Mouse (Mus musculus): ENCODE measurements around the gene Pparg.

The Pparg gene

DNA sequence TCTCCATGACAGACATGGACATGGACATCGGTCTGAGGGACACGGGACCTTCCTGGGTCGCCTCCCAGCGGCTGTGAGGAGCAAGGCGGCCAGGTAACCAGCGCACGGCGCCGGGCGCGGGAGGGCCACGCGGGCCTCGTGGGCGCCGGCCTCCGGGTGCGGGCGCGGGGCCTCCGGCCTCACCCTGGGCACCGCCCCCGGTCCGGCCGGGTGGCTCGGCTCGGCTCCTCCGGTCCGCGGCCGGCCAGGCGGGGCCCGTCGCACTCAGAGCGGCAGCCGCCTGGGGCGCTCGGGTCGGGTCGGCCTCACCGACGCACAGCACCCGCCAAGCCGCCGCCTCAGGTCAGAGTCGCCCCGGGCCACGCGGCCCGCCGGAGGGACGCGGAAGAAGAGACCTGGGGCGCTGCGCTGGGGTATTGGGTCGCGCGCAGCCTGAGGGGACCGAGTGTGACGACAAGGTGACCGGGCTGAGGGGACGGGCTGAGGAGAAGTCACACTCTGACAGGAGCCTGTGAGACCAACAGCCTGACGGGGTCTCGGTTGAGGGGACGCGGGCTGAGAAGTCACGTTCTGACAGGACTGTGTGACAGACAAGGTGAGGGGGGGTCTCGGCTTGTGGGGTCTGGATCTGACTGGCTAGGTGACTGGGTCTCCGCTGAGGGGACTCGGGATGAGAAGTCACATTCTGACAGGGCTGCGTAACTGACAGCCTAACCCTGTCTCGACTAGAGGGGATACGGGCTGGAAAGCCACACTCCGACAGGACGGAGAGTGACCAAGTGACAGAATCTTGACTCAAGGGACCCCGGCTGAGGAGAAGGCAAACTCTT is at the start of gene Pparg:
Gene Pparg, plus strand, starts transcription at position 176 of the 830 bp plus-strand sequence.
- peak; percentile 18 for DNase-seq

- DNase-seq: no peak
Measured at GRCm38 (mm10) chr6:115312780-115313179, 48.0 kb upstream of the Pparg start.

DNA sequence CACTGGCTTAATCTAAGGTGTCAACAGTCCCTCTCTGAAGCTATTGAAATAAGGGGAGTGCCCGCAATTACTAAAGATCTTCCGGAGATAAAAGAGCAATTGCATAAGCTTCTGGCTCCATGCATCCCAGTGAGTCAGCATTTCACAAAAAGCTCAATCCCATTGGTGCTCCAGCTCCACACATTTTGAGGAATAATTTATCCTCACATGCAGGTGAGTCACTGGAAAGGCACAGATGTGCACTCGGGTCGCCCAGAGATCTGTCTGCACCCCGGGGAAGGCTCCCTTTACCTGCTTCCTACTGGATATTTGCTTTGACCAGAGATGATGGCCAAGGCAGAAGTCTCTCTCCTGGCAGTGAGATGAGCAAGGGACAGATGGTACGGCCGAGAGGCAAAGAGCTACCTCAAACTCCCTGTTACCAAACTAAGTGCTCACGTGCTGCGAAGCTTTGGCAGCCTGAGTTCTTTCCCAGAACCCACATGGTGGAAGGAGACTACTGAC is 47.5 kb upstream of the Pparg start:
- DNase-seq: no peak

DNA sequence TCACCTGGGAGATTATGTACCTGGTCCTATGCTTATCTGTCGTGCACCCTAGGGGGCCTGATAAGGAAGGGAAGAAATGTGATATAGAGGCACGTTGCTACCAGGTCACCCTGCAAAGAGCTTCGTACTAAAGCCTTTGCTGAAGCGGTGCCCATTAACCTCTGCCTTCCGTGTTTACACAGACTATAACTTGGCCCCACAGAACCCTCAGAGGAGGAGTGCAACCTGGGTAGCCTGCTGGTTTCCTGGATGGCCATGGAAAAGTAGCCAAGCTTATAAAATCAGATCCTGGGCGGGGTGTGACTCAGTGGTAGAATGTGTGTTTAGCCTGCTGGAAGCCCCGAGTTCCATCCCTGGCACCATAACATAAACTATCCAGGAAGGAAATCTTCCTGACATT is 46.8 kb upstream of the Pparg start:
- DNase-seq: no peak

GRCm38 (mm10) chr6:115315770-115316169 is 45.0 kb upstream of the Pparg start:
- DNase-seq: no peak

DNA sequence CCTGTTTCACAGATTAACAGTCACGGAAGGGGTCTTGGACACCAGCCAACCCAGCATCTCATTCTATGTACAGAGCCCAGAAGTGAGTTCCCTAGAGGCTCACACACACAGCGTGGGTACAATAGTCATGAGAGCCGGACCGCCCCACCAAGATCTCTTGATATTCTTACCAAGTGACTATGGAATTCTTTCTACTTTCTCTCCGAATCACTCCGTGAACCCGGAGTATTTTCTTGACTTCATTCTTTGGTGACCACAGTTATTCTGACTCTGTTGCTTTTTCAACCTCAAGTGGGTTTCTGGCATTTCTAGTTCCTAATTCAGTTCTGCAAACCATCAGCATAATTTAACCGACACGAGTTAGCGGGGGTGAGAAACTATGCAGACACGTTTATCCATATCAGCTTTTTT is 43.9 kb upstream of the Pparg start:
- no peak for DNase-seq

DNA sequence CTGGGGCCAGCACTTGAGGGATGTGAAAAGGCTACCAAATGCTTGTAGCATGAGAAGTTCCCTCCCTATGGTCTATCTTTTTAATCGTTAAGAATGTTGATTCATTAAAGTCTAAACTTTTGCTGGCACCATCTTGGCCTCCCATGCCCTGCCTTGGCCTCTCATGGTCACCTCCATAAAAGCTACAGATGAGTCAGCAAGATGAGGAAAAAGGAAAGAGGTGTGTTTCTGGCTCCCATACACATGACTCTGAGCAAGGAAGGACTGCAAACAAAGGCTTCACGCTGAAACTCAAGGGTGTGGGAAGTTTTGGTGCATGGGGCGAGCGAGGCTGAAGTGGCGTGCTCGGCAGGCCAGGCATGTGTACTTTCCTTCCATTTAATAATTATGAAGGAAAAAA is 41.9 kb upstream of the Pparg start:
- no peak for DNase-seq

GRCm38 (mm10) chr6:115319686-115320085 is 41.1 kb upstream of the Pparg start:
- DNase-seq: no peak

DNA sequence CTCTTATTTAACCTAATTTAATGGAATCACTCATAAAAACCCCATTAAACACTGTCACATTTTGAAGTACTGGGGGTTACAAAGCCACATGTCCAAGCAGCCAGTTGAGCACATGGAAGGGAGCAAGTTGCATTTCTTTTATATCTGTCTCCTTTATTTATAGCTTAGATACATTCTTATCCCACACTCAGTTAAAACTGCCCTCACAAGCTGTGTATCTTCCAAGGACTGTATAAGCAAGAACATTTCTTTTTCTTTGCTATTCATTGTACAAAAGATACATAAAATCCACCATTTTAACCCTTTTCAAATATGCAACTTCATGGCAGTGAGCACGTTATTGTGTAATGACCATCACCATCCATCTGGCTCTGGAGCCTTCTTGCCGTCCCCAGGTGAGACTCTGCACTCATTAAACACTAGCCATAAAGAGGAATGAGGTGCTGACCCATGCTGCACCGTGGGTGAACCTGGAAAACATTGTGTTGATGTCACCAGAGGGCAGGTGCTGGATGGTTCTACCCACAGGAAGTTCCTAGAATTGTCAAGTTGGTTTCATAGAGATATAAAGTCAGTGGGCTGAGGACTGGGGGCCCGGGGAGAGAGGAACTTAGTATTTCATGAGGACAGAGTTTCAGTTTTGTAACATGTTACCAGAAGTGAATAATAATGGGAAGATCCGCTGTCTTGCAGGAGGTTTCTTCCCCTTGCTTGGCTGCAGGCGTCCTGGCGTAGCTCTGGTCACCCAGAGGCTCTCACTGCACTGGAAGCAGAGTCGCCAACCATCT is 39.6 kb upstream of the Pparg start:
- DNase-seq: no peak

- DNase-seq: peak; percentile 43
Measured at GRCm38 (mm10) chr6:115321883-115322351, 38.8 kb upstream of the Pparg start.

- DNase-seq: no peak
Measured at GRCm38 (mm10) chr6:115322956-115323355, 37.8 kb upstream of the Pparg start.

DNA sequence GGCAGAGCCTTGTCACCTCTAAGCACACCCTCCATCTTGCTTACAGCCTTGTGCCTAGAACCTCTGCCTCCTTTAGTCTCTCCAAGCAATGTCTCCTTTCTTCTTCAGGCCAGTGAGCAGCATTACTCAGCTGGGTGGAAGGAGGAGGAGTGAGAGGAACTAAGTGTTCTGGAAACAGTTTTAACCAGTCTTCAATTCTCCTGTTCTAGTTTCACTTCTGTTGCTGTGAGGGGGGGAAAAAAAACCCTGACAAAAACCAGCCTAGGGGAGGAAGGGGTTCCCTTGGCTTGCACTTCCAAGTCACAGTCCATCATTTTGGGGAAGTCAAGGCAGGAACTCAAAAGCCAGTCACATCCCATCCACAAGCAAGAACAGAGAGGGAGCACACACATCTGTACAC is 29.8 kb upstream of the Pparg start:
- no peak for DNase-seq

- DNase-seq: no peak
Measured at GRCm38 (mm10) chr6:115333099-115333694, 27.6 kb upstream of the Pparg start.

- DNase-seq: no peak
Measured at GRCm38 (mm10) chr6:115335536-115335935, 25.2 kb upstream of the Pparg start.

DNA sequence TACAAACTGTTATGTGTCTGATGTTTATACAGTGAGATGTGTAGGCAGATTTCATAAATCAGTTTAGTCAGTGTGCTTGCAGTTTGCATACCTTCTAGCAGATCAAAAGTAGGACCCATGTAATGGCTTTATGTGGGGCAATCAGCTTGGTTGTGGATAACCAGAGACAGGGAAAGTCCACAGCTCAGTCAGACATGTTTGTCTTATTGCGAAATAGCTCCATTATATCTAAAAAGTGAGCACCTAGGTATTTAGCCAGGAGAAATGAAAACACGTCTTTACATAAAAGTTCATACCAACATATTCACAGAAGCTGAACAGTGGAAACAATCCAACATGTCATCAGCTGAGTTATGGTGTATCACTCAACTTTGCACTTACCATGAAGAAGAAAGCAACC is 20.7 kb upstream of the Pparg start:
- DNase-seq: no peak

GRCm38 (mm10) chr6:115343096-115343495 is 17.7 kb upstream of the Pparg start:
- no peak for DNase-seq

- DNase-seq: no peak
Measured at GRCm38 (mm10) chr6:115343570-115343969, 17.2 kb upstream of the Pparg start.

DNA sequence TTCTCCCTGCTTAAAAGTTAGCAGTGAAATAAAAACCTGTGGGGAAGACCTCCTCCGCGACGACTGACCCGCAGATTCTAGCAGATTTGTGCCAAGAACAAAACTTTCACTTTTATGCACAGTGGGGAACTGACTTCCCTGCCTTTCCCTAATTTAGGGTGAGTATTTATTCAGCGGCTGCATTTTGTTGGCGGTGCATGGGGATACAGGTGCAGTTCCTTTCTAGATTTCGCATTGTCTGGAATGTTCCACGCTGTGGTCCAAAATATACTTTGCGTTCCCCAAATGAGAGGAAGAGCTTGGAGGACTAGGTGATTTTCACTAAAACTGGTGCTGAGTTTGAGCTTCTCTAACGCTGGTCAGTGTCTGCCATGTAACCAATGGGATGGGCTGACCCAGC is 16.6 kb upstream of the Pparg start:
- DNase-seq: no peak

DNA sequence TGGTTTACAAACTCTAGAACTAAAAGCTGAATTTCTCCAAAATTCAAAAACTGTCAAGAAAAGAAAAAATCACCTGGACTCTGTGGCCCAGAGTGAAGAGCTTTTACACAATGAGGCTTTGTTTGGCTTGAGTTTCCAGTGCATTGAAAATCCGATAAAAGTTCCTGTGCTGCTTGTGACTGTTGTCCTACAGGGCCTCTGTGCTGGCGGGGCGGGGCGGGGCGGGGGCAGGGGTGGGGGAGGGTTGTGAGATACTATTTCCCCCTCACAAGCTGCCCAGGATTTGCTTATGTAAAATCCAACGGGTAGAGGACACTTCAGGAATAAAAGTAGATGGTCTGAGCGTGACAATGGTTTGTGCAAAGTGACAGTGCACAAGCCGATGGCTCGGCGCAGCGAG is 16.2 kb upstream of the Pparg start:
- no peak for DNase-seq

- DNase-seq: no peak
Measured at GRCm38 (mm10) chr6:115345013-115345412, 15.7 kb upstream of the Pparg start.

DNA sequence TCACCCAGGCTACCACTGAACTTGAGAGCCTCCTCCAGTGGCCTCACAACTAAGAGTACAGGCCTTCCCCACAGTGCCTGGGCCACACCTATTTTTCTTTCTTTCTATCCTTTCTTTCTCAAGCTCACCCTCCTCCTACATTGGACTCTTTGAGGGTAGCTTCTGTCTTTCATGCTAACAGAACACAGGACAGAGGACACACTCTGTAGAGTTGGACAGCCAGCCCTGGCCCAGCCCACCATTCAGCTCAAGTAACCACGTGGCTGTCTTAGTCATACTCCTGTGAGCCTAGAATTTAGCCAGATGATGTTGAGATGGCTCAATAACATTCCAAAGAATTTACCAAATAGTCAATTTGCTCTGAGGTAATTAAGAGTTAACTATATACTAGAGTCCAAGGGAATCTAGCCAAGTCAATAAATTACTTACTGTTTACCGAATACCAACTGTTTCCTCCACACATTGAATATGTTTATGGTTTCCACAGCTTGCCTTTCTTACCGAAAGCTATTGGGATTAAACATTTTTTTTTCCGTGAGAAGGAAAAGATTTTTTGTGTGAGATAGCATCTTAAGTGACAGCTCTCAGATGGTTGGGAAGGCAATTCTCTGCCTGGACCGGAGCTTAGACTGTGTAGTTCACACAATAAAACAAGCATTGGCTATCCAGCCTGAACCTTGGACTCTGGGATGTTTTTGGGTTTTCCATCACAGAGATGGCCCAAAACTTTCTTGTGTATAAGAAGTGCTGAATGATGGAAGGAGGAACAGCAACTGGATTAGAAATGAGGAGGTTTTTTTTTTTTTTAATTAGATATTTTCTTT is 10.9 kb upstream of the Pparg start:
- DNase-seq: no peak
